Mouse (Mus musculus) myocyte (in vitro differentiated cells): ENCODE results near the gene Lmnb2. TPM values are rescaled to one million over a fixed set of nuclear protein-coding genes. Genes with fewer than 3 reads are reported as not detected.
A peak's percentile ranks its signal among the peaks of the same experiment; 100 is the strongest.

Experiments used
- H3K27me3 ChIP-seq: one replicate; pipeline ENCODE4 v1.6.1; 2011; ENCODE audit not compliant: control insufficient read depth, insufficient read depth, insufficient read length
- H3K36me3 ChIP-seq: one replicate; pipeline ENCODE4 v1.6.1; 2011; ENCODE audit not compliant: control insufficient read depth, insufficient read depth
- H3K4me2 ChIP-seq: one replicate; pipeline ENCODE4 v1.6.1; 2011; ENCODE audit warnings: low read depth, control low read depth
- H3K4me3 ChIP-seq: one replicate; pipeline ENCODE4 v1.5.1; 2011; ENCODE audit warnings: mild to moderate bottlenecking, control low read depth, moderate library complexity
- H3K79me2 ChIP-seq: one replicate; pipeline ENCODE4 v1.6.1; 2011; ENCODE audit not compliant: control insufficient read depth, insufficient read depth
- H3ac ChIP-seq: one replicate; pipeline ENCODE4 v1.6.1; 2011; ENCODE audit not compliant: control insufficient read depth, insufficient read length
- CEBPB ChIP-seq: IDR thresholded peaks from 2 replicates; pipeline ENCODE4 v1.6.1; 2011; ENCODE audit warnings: mild to moderate bottlenecking, moderate library complexity; ENCODE audit not compliant: poor library complexity, insufficient read depth, severe bottlenecking
- E2F4 ChIP-seq: IDR thresholded peaks from one replicate; pipeline ENCODE4 v1.6.1; 2011; ENCODE audit warnings: mild to moderate bottlenecking, control low read depth, moderate library complexity; ENCODE audit not compliant: insufficient read depth
- MAX ChIP-seq: IDR thresholded peaks from one replicate; pipeline ENCODE4 v1.6.1; 2011; ENCODE audit warnings: low read depth, mild to moderate bottlenecking, control low read depth
- MYOD1 ChIP-seq, 3 experiments: IDR thresholded peaks; one replicate each; pipeline ENCODE4 v1.6.1; 2011; ENCODE audit warnings: control low read depth in 2 of 3, low read depth in 2 of 3, mild to moderate bottlenecking in 2 of 3, moderate library complexity in 1 of 3; ENCODE audit not compliant: insufficient read length in 2 of 3, control insufficient read depth in 1 of 3
- MYOG ChIP-seq, 3 experiments: IDR thresholded peaks; one replicate each; pipeline ENCODE4 v1.6.1; 2011; ENCODE audit warnings: control low read depth in 2 of 3, low read depth in 2 of 3, mild to moderate bottlenecking in 2 of 3; ENCODE audit not compliant: insufficient read length in 2 of 3, control insufficient read depth in 1 of 3, insufficient read depth in 1 of 3
- POLR2A ChIP-seq: IDR thresholded peaks from one replicate; pipeline ENCODE4 v1.6.1; 2011; ENCODE audit warnings: low read depth, mild to moderate bottlenecking, control low read depth, moderate library complexity; ENCODE audit not compliant: insufficient read length
- POLR2AphosphoS2 ChIP-seq: IDR thresholded peaks from one replicate; pipeline ENCODE4 v1.6.1; 2011; ENCODE audit warnings: low read depth, control low read depth; ENCODE audit not compliant: insufficient read length
- REST ChIP-seq: IDR thresholded peaks from one replicate; pipeline ENCODE4 v1.6.1; 2011; ENCODE audit warnings: mild to moderate bottlenecking, control low read depth, moderate library complexity; ENCODE audit not compliant: insufficient read depth, insufficient read length
- SRF ChIP-seq: IDR thresholded peaks from one replicate; pipeline ENCODE4 v1.6.1; 2011; ENCODE audit warnings: low read depth; ENCODE audit not compliant: control insufficient read depth, insufficient read length
- TCF12 ChIP-seq: IDR thresholded peaks from one replicate; pipeline ENCODE4 v1.6.1; 2011; ENCODE audit warnings: mild to moderate bottlenecking, control low read depth; ENCODE audit not compliant: poor library complexity, insufficient read depth, severe bottlenecking
- TCF3 ChIP-seq: IDR thresholded peaks from one replicate; pipeline ENCODE4 v1.6.1; 2011; ENCODE audit warnings: low read depth, control low read depth; ENCODE audit not compliant: insufficient read length
- USF1 ChIP-seq: IDR thresholded peaks from one replicate; pipeline ENCODE4 v1.6.1; 2011; ENCODE audit warnings: low read depth, mild to moderate bottlenecking, control low read depth, moderate library complexity
- polyA plus RNA-seq: library from polyadenylated mRNA; unstranded; fragments of >200 nt; fragmentation: generic; extraction: Trizol; gene quantifications from one replicate; pipeline ENCODE4 v1.2.1, GENCODE M21; 2012; ENCODE audit warnings: missing spikeins

Gene Lmnb2
- polyA plus RNA-seq, 1 experiment = 65.2 TPM

GRCm38 (mm10) chr10:80921923-80922322, 3.9 kb upstream of the Lmnb2 start:
- TF ChIP-seq POLR2A = no peak
- TF ChIP-seq POLR2AphosphoS2 = no peak
- no peak for TF ChIP-seq SRF
- peak; percentile 44 to 92 (median 84) for TF ChIP-seq MYOG (IDR thresholded peaks at IDR 0.05; ENCODE audit: control insufficient read depth in 1 of 3, insufficient read depth in 1 of 3, insufficient read length in 2 of 3, low read depth in 2 of 3)
- no peak for TF ChIP-seq MAX
- TF ChIP-seq TCF3 = no peak
- peak; percentile 15 for TF ChIP-seq TCF12
- TF ChIP-seq USF1 = no peak
- TF ChIP-seq REST = no peak
- TF ChIP-seq E2F4 = peak; percentile 91
- peak in 2 of 3 experiments; percentile 80 to 94 for TF ChIP-seq MYOD1 (IDR thresholded peaks at IDR 0.05; ENCODE audit: control insufficient read depth in 1 of 3, insufficient read length in 2 of 3, low read depth in 2 of 3)
- TF ChIP-seq CEBPB = no peak
- no peaks in the 10 kb centered on the region for H3K36me3 ChIP-seq
- H3K27me3 ChIP-seq = no peaks in the 10 kb centered on the region
- H3K79me2 ChIP-seq = peaks cover 15% of the 10 kb centered on the region
- H3K4me3 ChIP-seq = peak overlapping the region; percentile 6
- H3ac ChIP-seq = no peak overlapping the region
- H3K4me2 ChIP-seq = peak overlapping the region; percentile 76

GRCm38 (mm10) chr10:80917336-80917778, 688 bp downstream of the Lmnb2 start:
- H3K4me2 ChIP-seq = peak overlapping the region; percentile 94

GRCm38 (mm10) chr10:80915736-80916135, 2.3 kb downstream of the Lmnb2 start:
- H3K36me3 ChIP-seq = no peaks in the 10 kb centered on the region
- no peak overlapping the region for H3ac ChIP-seq
- TF ChIP-seq POLR2A = no peak
- TF ChIP-seq TCF12 = no peak
- peak overlapping the region; percentile 92 for H3K4me3 ChIP-seq
- H3K4me2 ChIP-seq = peak overlapping the region; percentile 94
- H3K79me2 ChIP-seq = peaks cover 30% of the 10 kb centered on the region
- H3K27me3 ChIP-seq = no peaks in the 10 kb centered on the region

More at GRCm38 (mm10) chr10:80917336-80917778, 688 bp downstream of the Lmnb2 start:
- Histone ChIP-seq H3K27me3 (no peaks in the 10 kb centered on the region), H3K79me2 (peaks cover 29% of the 10 kb centered on the region), H3K4me3 (peak overlapping the region; percentile 92), H3ac (peak overlapping the region; percentile 66), H3K36me3 (no peaks in the 10 kb centered on the region)
- TF ChIP-seq CEBPB (no peak), TCF3 (no peak), USF1 (no peak), TCF12 (no peak)

- H3ac ChIP-seq = no peak overlapping the region
- TF ChIP-seq TCF12 (no peak), MAX (no peak), CEBPB (no peak), SRF (no peak), E2F4 (no peak), POLR2AphosphoS2 (no peak), POLR2A (no peak), USF1 (no peak), TCF3 (no peak), MYOD1 (IDR thresholded peaks at IDR 0.05; ENCODE audit: control insufficient read depth in 1 of 3, insufficient read length in 2 of 3, low read depth in 2 of 3) (no peak), MYOG (IDR thresholded peaks at IDR 0.05; ENCODE audit: control insufficient read depth in 1 of 3, insufficient read depth in 1 of 3, insufficient read length in 2 of 3, low read depth in 2 of 3) (no peak), REST (no peak)
- peak overlapping the region; percentile 46 for H3K4me2 ChIP-seq
- H3K27me3 ChIP-seq = no peaks in the 10 kb centered on the region
- H3K79me2 ChIP-seq = peaks cover 30% of the 10 kb centered on the region
- H3K4me3 ChIP-seq = peak overlapping the region; percentile 92
- H3K36me3 ChIP-seq = no peaks in the 10 kb centered on the region
Measured at GRCm38 (mm10) chr10:80915260-80915659, 2.8 kb downstream of the Lmnb2 start.

- Histone ChIP-seq H3ac (no peak overlapping the region), H3K4me3 (no peak overlapping the region), H3K36me3 (peaks cover 3% of the 10 kb centered on the region), H3K4me2 (peak overlapping the region; percentile 46), H3K27me3 (no peaks in the 10 kb centered on the region), H3K79me2 (peaks cover 30% of the 10 kb centered on the region)
- peak; percentile 21 for TF ChIP-seq SRF
- peak; percentile 99 for TF ChIP-seq TCF3
- TF ChIP-seq MYOG (IDR thresholded peaks at IDR 0.05; ENCODE audit: control insufficient read depth in 1 of 3, insufficient read depth in 1 of 3, insufficient read length in 2 of 3, low read depth in 2 of 3) = peak; percentile 87 to 99 (median 95)
- TF ChIP-seq USF1 = no peak
- TF ChIP-seq TCF12 = peak; percentile 98
- no peak for TF ChIP-seq MAX
- peak; percentile 82 to 97 (median 94) for TF ChIP-seq MYOD1 (IDR thresholded peaks at IDR 0.05; ENCODE audit: control insufficient read depth in 1 of 3, insufficient read length in 2 of 3, low read depth in 2 of 3)
- 0 out of 2 replicates have a peak, but pooled peaks have one; percentile 32 for TF ChIP-seq CEBPB
- peak; percentile 32 for TF ChIP-seq POLR2AphosphoS2
- TF ChIP-seq POLR2A = peak; percentile 3
- TF ChIP-seq REST = no peak
- TF ChIP-seq E2F4 = no peak
Measured at GRCm38 (mm10) chr10:80914253-80914656, 3.8 kb downstream of the Lmnb2 start.
